Mouse (Mus musculus) lung, postnatal 0 days (tissue): ENCODE measurements around the gene Ccdc163.

Source experiments
- CTCF ChIP-seq: IDR thresholded peaks from 2 replicates; pipeline ENCODE4 v1.5.1; 2016; ENCODE audit warnings: antibody characterized with exemption, mild to moderate bottlenecking
- EP300 ChIP-seq: IDR thresholded peaks from 2 replicates; pipeline ENCODE4 v1.6.1; 2016; ENCODE audit warnings: antibody characterized with exemption, mild to moderate bottlenecking, control low read depth

DNA sequence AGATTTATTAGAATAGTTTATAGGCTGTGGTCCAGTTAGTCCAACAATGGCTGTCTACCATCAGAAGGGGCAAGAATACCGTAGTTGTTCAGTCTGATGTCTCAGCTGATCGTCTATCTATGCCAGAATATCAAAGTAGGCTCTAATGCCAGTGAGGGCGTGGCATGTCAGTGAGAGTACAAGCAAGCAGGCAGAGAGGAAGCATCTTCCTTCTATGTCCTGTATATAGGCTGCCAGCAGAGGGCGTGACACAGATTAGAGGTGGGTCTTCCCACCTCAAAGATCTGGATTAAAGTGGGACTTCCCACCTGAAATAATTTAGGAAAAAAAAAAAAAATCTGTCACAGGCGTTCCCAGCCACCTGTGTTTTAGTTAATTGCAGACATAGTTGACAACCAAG, 91.6 kb downstream of the Ccdc163 start:
- TF ChIP-seq EP300 (no peak), CTCF (peak; percentile 60)
